ENCODE assay signal across 16 mouse cellular contexts in the genomic region with DNA sequence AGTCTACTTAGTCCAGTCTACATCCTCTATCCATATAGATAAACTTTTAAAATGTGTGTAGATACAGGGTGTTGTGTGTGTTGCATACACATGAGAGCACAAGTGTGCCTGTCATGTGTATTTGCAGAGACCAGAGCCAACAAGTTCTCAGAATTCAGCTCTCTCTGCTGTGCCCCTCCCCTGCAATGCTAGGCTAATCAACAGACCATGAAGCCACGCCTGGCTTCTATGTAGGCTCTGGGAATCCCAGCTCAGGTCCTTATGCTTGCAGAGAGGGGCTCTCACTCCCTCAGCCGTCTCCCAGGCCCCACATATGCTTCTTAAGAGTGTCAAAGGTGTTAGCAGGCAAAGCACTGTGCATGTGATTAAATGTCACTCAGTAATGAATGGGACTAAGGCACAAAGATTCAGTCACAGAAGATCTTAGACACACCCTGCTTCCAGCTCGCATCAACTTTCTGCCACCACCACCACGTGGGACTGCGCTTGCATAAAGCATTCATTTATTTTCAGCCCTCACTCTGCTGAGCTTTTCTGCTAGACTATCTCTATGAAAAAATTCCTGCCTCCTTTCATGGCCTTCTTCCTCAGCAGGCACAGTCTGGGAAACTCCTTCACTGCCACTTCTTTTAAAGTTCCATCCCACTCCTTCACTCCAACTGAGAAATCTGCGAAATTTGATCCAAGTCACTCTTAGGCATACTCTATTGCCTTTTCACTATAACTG. TPM values are rescaled to one million over a fixed set of nuclear protein-coding genes. Genes with fewer than 3 reads are reported as not detected.
DNase-seq lines count a peak whose midpoint lies in the region; ATAC-seq and TF ChIP-seq lines count a peak whose summit lies in the region.
"Had no signal": no experiment of that assay in that cellular context is flagged by ENCODE, and none has a peak within 500 bp of the region (broad histone marks: within the 10 kb centered on the region; RNA-seq: fewer than 3 reads in every experiment).

No protein-coding gene starts in this region.

- no peak overlapping the region for H3K4me3 ChIP-seq in kidney, embryonic 14.5 days (ENCODE audit: low read length)
- H3K4me3 ChIP-seq in forebrain, embryonic 12.5 days (replicated peaks), result no peak overlapping the region
- H3K4me3 ChIP-seq: embryonic facial prominence, embryonic 12.5 days; layer of hippocampus, adult 2 months; neural tube, embryonic 15.5 days had no signal

- no peak overlapping the region for H3K4me2 ChIP-seq in kidney, embryonic 14.5 days (replicated peaks; ENCODE audit: low read depth, low read length)
- H3K4me2 ChIP-seq in forebrain, embryonic 12.5 days, result no peak overlapping the region
- H3K4me2 ChIP-seq: embryonic facial prominence, embryonic 12.5 days; neural tube, embryonic 15.5 days had no signal

- no peak overlapping the region for H3K27ac ChIP-seq in kidney, embryonic 14.5 days (ENCODE audit: low read depth, low read length)
- H3K27ac ChIP-seq in forebrain, embryonic 12.5 days, result no peak overlapping the region
- H3K27ac ChIP-seq: embryonic facial prominence, embryonic 12.5 days; layer of hippocampus, adult 2 months; macrophage; neural tube, embryonic 15.5 days had no signal

- H3K9ac ChIP-seq in kidney, embryonic 14.5 days (ENCODE audit: low read depth, low read length), result no peak overlapping the region
- no peak overlapping the region for H3K9ac ChIP-seq in forebrain, embryonic 12.5 days
- H3K9ac ChIP-seq: embryonic facial prominence, embryonic 12.5 days; neural tube, embryonic 15.5 days had no signal

- peaks cover 24% of the 10 kb centered on the region for H3K36me3 ChIP-seq in kidney, embryonic 14.5 days (ENCODE audit: control insufficient read depth, insufficient read depth, low read length)
- peaks cover 34% of the 10 kb centered on the region for H3K36me3 ChIP-seq in forebrain, embryonic 12.5 days (replicated peaks)

- H3K4me1 ChIP-seq in kidney, embryonic 14.5 days (ENCODE audit: control insufficient read depth, insufficient read depth, low read length), result peaks cover 13% of the 10 kb centered on the region; the same call in 1 of the 2 replicates
- peaks cover 8% of the 10 kb centered on the region; the same call in 1 of the 2 replicates for H3K4me1 ChIP-seq in forebrain, embryonic 12.5 days
- H3K4me1 ChIP-seq: neural tube, embryonic 15.5 days had no signal

- no peaks in the 10 kb centered on the region for H3K27me3 ChIP-seq in kidney, embryonic 14.5 days (ENCODE audit: control insufficient read depth, insufficient read depth, low read length)
- no peaks in the 10 kb centered on the region for H3K27me3 ChIP-seq in forebrain, embryonic 12.5 days
- H3K27me3 ChIP-seq: embryonic facial prominence, embryonic 12.5 days; neural tube, embryonic 15.5 days had no signal

- ATAC-seq in frontal cortex, adult (ENCODE audit: low TSS enrichment), result peak; percentile 95
- peak; percentile 81; the same call in 1 of the 2 replicates for ATAC-seq in kidney, embryonic 14.5 days (ENCODE audit: low FRiP score, low TSS enrichment)
- ATAC-seq in forebrain, embryonic 12.5 days (ENCODE audit: low FRiP score), result no peak
- ATAC-seq: inflammation-experienced regulatory T-cells, adult 6 months had no signal

- no peak for DNase-seq in frontal cortex, postnatal 25 days (ENCODE audit: low spot score in 2 of 2)
- peak; percentile 21 to 27 for DNase-seq in left cerebral cortex, adult 9 months (ENCODE audit: low spot score in 2 of 2)
- no peak for DNase-seq in left cerebral cortex, postnatal 10 days (ENCODE audit: extremely low spot score in 1 of 2, low spot score in 2 of 2)
- DNase-seq in brain, embryonic 14.5 days (ENCODE audit: low read depth), result peak; percentile 33
- DNase-seq in thymus, postnatal 0 days (ENCODE audit: low spot score), result no peak
- DNase-seq: adrenal gland, adult 2 months; cerebellum, adult 8-10 months; thymus, adult 18-20 months had no signal

- no peaks in the 10 kb centered on the region for H3K9me3 ChIP-seq in kidney, embryonic 14.5 days (ENCODE audit: control insufficient read depth, low read length)
- H3K9me3 ChIP-seq in forebrain, embryonic 12.5 days, result no peaks in the 10 kb centered on the region
- H3K9me3 ChIP-seq: embryonic facial prominence, embryonic 12.5 days; neural tube, embryonic 15.5 days had no signal

- 49% methylated on average over 6 of the region's 6 CpGs for WGBS in kidney, embryonic 14.5 days
- WGBS in forebrain, embryonic 12.5 days, result 48% methylated on average over 6 of the region's 6 CpGs

- no peak for TF ChIP-seq CTCF in brain, embryonic 14.5 days (IDR thresholded peaks at IDR 0.05; ENCODE audit: borderline replicate concordance, extremely low read depth, insufficient read depth, insufficient read length)

- no peak for TF ChIP-seq POLR2A in brain, embryonic 14.5 days (IDR thresholded peaks at IDR 0.05; ENCODE audit: borderline replicate concordance, extremely low read depth, insufficient read depth, insufficient read length, poor library complexity, severe bottlenecking)

- intact Hi-C loops in left cerebral cortex, postnatal 10 days (cut with DNase I), result no loop called here

RNA-seq across cellular contexts. Expression of a gene that starts 31.3 kb away (rescaled TPM):
- total RNA-seq in left cerebral cortex, postnatal 10 days (2021), result 10 to 100 TPM; 95.2 to 96.2 TPM
- polyA plus RNA-seq in brain, embryonic 14.5 days (2012; rRNA removed), result 125 and 129 TPM in 2 replicates
- polyA plus RNA-seq in kidney, embryonic 14.5 days (2014; fragmentation: Nextera tagmentation; extraction: Ambion mirVana), result 197 and 249 TPM in 2 replicates
- polyA plus RNA-seq in thymus, postnatal 0 days (2015; fragmentation: Nextera tagmentation; extraction: Ambion mirVana), result 181 and 185 TPM in 2 replicates
- polyA plus RNA-seq in forebrain, embryonic 12.5 days (2016; fragmentation: Nextera tagmentation; extraction: Ambion mirVana), result 183 and 199 TPM in 2 replicates

RNA-seq across cellular contexts. Expression of a gene that starts 31.5 kb away (rescaled TPM):
- total RNA-seq in left cerebral cortex, postnatal 10 days (2021), result 10 to 100 TPM; 26.8 to 28.7 TPM
- polyA plus RNA-seq in brain, embryonic 14.5 days (2012; rRNA removed), result 21.4 and 23.8 TPM in 2 replicates
- polyA plus RNA-seq in kidney, embryonic 14.5 days (2014; fragmentation: Nextera tagmentation; extraction: Ambion mirVana), result 49.4 and 51.7 TPM in 2 replicates
- 51.7 and 53.3 TPM in 2 replicates for polyA plus RNA-seq in thymus, postnatal 0 days (2015; fragmentation: Nextera tagmentation; extraction: Ambion mirVana)
- 61.7 and 66.1 TPM in 2 replicates for polyA plus RNA-seq in forebrain, embryonic 12.5 days (2016; fragmentation: Nextera tagmentation; extraction: Ambion mirVana)

Comparison
In these comparisons a context has a peak if more than half of its experiments do, and no peak if none do; other contexts are left out.
1. DNase-seq: peak in left cerebral cortex, adult 9 months (2 of 2) and brain, embryonic 14.5 days (single experiment); none in frontal cortex, postnatal 25 days (0 of 2), left cerebral cortex, postnatal 10 days (0 of 2) and thymus, postnatal 0 days (single experiment).